Mouse (Mus musculus): ENCODE measurements around the gene Vars.
"Not testable (repeated sequence)": the region's sequence is repeated elsewhere in the genome, so short reads cannot be mapped to it uniquely, and the experiment has no call there.

Vars gene

DNA sequence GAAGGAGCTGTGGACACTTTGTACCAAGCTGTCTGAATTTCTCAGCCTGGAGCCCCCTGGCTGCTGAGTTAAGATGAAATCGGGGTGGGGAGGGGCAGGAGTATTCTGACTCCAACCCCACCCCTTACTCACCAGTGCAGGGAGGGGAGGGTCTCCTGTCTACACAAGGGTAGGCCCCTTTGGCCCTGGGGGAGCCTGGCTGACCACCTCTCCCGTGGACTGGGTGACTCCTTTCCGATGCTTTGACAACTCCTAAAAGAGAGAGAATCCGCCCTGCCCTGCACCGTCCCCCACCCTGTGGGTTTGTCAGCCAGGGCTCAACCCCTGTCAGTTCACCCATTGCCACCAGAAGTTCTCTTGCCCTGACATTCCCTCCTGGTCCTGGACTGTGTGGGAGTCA lies 25.4 kb downstream of the Vars start:
- DNase-seq, result peak; percentile 6

DNA sequence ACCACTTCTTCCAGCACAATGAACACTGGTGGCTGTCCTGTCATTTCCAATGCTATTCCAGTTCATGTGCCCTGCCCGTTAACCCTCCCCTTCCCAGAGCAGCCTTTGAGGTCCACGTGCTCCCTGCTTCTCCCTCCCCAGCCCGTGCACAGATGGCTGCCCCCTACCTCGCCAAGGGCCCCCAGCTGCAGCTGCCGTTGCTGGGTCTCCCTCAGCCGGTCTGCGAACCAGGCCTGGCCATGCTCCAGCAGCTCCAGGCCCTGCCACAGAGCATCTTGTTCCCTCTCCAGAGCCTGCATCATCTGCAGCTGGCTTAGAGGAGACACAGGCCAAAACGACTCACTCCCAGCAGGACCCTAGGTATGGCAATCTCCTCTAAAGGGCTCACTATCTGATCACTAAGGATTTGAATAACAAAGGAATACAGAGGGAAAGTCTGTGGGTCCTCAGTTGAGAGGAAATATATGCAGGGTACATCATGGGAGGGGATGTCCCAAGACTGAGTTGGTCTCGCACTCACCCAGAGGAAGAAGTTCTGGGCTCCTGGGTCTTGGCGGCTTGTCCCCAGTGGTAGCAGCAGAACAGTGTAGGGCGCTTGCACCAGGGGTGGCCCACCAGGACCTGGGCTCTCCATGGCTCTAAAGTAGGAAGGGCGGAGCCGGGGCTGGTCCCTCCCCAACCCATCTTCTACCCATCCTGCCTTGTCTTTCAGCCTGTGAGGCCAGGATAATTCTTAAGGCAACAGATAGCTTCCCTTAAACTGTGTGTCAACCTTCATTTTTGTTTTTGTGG lies 26.7 kb downstream of the Vars start, which contains the start of gene Sapcd1:
Gene Sapcd1 (minus strand): TSS at position 740 of the 792 bp plus-strand sequence.
- DNase-seq, result peak; percentile 19

DNA sequence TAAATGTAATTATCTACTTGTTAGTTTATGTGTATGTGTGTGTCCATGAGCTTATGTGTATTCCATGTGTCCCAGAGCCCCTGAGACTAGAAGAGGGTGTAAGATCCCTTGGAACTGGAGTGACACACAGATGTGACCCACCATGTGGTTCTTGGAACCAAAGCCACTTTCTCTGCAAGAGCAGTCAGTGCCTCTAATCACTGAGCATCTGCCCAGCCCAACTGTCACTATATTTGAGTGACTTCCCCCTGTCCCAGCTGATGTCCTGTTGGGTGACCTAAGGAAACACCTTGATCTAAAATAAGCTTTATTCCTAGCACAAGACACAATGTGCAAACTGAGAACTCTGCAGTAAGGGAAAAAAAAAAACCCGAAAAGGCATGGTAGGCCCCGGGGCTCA lies 27.5 kb downstream of the Vars start:
- DNase-seq, result no peak

DNA sequence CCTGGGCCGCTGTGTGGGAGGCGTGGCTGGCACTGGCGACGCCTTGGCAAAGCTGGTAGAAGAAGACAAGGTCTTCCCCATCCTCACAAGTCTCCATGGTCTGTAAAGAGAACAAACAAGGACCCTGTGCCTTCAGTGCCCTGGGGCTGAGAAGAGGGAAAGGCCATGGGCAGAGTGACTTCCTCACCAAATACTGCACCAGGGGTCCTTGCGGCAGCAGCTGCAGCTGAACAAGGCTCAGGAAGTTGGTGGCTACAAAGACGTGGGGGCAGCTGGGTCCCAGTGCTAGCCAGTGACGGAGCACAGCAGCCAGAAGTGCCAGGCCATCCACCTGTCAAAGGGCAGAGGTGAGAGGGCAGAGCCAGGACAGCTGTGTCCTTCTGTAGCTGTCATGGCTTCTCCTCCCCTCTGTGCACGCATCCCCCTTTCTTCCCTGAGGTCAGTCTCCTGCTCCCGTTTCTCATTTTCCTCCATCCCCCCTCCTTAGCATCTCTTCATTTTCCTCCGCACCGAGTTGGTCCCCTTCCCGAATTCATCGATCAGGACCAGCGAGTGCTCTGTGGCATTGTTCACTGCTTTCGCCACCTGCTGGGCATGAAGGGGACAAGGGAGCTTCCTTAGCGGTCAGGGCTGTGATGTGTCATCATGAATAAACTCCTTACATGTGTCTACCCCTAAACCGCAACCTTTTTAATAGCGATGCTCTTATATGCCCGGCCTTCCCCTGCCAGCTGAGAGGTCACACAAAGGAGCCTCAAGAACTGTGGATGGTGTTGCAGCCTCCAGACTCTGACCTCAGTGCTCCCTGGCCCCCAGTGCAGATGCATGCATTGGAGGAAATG lies 29.1 kb downstream of the Vars start:
- DNase-seq, result peak; percentile 37

DNA sequence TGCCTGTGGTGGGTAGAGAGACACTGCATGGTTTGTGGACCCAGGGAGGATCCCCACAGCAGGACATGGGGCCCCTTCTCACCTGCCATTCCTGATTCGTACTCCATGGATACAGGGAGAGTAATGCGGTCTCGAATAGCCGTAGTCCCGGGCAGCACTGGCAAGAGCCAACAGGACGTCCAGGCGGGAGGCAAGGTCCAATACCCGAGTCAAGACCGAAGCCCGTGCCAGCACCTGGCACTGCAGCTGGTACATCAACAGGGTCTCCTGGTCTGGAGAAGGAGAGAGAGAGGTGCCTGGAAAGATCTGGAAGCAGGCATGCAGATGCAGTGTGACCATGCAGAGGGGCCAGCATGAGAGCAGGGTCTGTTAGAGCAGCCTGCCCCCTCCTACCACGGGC lies 30.5 kb downstream of the Vars start:
- no peak for DNase-seq

DNA sequence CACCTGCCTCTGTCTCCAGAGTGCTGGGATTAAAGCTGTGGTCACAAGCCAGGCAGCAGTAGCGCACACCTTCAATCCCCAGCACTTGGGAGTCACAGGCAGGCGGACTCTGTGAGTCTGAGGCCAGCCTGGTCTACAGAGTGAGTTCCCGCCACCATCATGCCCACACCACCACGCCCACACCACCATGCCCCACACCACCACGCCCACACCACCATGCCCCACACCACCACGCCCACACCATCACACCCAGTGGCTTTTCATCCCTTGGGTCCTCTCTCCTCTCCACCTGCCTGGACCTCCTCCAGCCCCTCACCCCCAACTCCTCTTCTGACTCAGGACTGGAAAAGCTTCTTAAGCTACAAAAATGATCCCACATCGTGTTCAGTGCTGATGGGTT lies 31.1 kb downstream of the Vars start:
- DNase-seq, result peak; percentile 8

DNA sequence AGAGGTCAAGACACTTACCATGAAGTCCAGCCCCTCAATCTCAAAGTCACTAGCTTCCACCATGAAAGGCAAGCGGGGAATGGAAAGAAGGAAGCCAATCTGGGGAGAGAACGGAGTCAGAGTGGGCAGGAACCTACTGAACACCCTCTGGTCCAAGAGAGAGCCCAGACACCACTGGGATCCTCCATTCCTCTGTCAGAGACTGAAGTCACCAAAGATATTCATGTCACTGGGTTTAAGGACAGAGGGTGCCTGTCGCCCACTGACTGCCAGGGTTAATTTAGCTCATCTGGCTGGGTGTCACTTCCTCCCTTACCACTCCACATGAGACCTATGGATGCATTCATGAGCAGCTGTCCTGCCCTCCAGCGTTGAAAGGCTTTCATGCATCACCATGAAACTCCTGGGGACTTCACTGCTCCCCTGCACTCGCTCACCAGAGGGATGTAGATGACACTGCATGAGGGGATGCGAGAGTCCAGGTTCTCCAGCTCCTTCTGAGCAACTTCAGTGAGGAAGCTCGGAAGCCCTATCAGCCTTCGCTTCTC lies 31.6 kb downstream of the Vars start:
- no peak for DNase-seq

DNA sequence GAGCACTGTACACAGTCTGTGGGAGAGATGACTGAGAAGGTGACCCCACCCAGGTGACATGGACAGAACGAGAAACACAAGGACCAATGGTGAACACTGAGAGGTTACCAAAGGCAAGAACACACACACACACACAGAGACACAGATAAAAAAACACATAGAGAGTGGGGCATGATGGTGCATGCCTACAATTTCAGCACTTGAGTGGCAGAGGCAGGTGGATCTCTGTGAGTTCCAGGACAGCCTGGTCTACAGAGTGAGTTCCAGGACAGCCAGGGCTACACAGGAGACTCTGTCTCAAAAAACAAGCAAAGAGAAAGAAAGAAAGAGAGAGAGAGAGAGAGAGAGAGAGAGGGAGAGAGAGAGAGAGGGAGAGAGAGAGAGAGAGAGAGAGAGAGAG lies 32.9 kb downstream of the Vars start:
- DNase-seq, result not testable (repeated sequence)

DNA sequence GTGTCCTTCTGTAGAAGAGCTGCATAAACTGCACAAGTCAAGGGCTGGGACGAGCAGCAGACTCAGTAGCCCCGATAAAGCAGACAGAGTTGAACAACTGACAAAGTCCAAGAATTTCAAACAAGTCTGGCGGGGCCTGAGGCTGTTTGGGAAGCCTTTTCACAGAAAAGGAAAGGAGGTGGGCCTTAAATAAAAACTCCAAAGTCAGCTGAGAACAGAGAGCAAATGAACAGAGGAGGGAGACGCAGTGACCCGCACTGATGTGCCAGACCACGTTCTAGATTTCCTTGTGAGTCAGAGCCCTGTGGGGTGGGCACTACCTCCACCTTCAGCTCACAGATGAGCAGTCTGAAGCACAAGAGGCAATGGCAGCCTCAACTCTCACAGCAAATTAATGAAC lies 34.1 kb downstream of the Vars start:
- DNase-seq, result no peak

DNA sequence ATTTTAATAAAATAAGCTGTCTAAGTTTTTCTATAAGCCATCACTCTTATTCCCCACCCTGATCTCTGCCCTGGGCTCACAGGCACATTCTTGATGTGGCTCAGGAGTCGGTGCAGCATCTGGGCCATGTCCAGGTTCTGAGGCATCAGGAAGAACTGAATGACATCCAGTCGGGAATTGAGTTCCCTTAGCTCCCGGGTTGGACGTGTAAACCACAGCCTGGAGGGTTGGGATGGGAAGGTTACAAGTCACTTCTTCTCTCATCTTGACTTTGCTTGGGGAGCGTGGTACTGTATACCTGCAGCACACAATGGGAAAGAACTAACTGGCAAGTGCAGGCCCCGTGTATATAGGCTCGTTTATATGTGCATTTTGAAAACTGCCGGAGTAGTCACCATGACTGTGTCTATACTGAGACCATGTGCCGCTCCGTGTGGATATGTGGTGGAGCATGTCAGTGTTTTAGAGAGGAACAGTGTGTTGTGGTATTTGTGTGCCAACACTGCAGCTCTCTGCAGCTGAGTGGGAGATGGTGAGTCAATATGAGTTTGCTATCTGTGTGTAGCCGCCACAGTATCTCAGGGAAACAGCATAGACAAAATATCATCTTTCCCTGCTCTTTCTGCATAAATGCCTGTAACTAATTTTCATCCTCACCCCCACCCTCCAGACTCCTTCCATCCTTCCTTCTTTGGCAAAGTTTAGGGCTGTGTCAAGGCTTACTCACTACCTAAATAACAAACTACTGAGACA lies 38.5 kb downstream of the Vars start:
- no peak for DNase-seq

DNA sequence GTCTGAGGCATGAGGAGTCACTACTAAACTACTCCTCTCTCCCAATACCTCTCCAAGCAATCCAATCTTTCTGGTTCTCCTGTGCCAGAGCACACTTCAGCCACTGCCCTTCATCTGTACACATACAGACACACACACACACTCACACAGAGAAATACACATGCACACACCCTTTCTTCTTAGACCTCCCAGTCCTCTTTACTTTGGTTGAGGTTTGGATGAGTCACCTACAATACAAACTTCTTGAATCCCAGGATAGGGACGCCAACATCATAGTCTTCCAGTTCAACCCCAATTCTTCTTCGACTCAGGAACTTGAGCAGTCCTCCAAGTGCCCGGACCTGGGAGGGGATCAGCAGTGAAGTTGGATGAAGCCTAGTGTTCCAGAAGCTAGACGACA lies 43.0 kb downstream of the Vars start:
- DNase-seq, result no peak

DNA sequence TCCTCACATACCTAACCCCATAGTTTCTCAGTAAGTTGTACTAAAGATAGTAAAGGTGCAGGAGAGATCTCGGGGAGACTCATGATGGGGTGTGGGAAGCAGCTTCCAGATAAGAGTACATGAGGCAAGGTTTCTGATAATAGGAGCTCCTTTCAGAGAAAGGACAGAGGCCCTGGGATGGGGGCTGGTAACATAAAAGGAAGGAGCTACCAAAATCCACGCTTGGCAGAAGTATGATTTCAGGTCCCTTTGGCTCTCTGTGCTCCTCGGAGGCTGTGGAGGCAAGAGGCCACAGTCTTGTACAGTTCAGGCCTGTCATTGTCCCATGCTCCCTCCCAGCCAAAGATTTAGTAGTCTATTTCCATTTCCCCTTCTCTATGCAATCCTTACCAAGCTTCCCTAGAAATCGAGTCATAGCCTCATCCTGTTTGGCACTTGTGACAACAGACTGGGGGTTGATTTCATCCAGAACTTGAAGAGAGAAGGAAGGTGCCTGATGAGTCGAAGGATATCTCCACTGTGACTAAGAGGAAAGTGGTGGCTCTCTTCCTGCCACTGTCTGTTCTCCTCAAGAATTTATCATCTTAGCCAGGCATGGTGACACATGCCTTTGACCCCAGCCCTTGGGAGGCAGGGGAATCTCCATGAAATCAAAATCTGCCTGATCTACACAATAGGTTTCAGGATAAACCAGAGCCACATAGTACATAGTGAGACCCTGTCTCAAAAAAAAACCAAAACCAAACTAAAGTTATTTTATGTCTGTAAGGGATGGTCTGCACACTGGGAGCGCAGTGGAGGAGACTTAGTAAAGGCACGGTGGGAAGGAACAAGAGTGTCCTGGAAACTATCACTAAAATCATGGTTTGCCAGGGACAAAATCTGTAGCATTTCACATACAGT lies 44.4 kb downstream of the Vars start:
- no peak for DNase-seq

DNA sequence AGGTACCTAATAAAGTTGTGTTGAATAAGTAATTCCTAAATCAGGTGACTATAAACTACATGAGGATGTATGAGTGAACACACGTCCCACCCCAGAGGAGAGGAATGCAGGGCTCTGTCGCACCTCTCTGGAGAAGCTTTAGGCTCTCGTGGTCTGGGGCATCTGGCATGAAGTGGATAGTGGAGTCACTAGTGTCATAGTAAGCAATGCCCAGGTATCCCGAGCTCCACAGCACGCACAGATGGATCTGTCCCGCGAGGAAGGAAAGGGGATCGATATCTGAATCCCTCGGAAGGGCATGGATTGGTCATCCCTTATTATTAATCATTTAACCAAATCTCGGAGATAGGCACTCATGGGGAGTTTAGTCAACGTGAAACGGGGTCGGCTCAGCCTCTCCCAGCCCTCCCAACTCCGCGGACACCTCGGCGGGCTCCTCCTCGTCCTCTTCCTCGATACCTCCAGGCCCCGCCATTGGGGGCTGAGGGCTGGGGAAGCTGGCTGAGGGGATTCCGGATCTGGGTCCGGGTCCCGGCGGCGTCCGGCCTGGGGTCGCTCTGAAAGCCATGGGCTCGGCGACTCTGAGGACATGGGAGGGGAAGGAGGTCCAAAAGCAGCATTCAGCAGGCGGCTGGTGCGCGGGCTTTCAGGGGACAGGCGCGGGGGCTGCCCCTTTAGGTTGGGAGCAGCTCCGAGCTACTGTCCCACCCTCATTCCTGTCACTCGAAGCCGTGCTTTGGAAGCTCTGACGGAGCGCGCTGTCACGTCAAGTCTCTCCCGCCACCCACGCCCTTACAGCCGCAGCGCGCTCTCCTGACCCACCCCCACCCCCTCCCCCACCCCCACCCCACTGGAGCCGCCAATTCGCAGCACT lies 45.3 kb downstream of the Vars start:
- no peak for DNase-seq

DNA sequence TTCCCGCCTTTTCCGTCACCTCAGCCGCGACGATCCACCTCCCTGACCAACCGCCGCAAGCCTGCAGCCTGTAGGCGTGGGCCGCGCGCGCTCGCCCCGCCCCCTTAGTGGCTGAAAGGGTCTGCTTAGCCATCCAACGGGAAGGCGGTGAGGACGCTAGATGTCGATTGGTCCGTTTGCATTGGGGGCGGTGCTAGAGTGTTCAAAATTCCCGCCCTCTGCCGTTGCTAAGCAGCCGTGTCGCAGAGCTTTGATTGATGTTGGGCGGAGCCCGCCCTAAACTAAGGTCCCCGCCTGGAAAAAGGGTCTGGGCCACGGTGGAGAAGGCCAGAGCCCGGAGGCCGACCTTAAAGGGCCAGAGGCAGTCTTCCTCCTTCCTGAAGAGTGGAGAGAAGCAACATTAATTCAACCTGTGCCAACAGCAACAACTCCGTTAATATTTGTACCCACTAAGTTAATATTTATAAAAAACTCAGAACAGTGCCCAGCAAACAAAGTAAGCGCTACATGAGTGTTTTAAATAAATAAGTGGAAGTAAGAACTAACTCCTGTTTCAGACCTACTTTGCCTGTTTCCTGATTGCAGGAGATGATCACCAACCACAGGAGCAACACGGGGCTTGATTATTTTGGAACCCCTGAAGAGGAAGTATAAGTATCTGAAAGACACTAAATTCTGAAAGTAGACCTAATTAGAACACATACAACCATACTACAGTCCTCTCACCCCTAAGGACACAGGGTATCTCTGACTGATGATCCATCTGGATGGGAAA lies 46.1 kb downstream of the Vars start, which contains the start of gene Msh5:
Gene Msh5 (minus strand): TSS at position 65 of the 775 bp plus-strand sequence.
- DNase-seq, result peak; percentile 99

DNA sequence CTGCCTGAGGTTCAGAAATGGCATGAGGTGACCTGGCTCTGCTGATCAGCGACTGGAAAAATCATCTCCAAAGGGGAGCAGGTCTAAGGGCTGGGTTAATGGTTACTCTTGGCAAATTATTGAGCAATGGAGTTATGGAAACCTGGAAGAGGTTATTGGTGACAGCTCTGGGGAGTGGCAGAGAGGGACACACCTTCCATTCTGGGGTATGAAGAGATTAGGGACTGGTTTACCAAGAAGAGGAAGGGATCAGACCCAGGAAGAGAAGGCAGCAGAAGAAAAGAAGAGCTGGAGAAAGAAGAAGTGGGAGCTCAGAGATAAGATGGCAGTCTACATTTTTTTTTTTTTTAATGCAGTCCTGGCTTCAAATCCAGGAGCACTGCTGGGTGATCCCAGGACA lies 46.9 kb downstream of the Vars start:
- DNase-seq, result peak; percentile 41

DNA sequence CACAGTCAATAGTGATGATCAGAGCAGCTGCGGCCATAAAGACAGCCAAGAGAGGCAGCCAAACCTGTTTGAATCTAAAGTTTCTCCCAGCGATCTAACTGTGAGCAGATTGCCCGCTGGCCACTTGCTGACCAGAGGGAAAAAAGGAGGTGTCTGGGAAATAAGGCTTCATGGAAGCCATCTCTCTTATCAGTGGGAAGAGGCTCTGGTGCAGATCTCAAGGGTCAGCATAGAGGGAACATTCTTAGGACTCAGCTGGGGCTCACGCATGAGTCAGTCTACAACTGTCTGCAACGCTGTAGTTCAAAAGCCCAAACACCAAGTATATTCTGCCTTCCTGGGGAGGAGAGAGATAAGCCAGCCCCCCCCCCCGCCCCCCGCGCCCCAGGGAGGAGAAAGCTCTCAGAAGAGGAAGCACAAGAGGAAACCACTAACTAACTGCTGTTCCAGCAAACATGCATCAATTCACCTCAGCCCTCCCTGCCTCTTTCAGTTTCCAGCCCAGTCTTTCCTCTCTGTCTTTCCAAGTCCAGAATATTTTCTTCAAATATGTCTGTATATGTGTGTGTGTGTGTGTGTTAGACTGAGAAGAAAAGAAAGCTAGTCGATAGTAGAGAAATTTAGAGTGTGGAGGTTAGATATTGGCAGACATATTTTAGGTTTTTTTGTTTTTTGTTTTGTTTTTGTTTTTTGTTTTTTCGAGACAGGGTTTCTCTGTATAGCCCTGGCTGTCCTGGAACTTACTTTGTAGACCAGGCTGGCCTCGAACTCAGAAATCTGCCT lies 47.6 kb downstream of the Vars start:
- peak; percentile 43 for DNase-seq

DNA sequence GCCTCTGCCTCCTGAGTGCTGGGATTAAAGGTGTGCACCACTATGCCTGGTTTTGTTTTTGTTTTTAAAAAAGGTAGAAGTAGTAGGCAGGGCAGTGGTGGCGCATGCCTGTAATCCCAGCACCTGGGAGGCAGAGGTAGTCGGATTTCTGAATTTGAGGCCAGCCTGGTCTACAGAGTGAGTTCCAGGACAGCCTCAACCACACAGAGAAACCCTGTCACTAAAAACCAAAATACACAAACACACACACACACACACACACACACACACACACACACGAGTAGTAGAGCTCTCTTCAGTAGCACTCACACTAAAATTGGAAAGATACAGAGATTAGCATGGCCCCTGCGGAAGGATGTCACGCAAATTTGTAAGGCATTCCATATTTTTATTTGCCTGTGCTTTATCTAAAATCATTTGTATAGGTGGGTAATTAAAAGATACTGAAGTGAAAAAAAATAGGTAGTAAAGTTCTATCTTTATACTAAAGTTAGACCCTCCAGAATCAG lies 48.2 kb downstream of the Vars start:
- DNase-seq, result no peak

DNA sequence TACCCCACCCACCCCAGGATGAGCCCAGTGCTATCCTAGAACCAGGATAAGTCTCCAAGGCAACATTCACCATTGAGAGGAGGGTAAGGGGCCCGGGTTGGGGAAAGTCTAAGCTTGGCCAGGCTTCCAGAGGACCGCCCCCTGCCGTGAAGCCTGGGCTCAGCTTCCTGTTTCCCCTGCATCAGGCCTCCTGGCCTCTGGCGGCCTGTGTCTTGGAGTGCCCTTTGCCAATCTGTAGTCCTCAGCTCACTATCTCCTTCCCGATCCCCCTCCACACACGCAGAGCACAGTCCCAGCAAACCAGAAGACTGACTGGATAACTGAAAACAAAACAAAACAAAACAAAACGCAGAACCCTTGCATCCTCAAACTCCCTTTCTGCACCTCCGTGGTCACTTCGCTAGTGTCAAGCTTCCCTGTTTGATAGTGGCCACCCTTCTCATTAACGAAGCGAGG lies 48.8 kb downstream of the Vars start, which contains the start of gene Clic1:
Gene Clic1 (plus strand): TSS at position 406 of the 456 bp plus-strand sequence.
- DNase-seq, result peak; percentile 82

Measured in kidney, postnatal 10 days (tissue).